Mouse (Mus musculus) layer of hippocampus, postnatal 10 days (tissue): ENCODE data around the gene Gm20388. TPM values are rescaled to one million over a fixed set of nuclear protein-coding genes. Genes with fewer than 3 reads are reported as not detected.
A peak's percentile ranks its signal among the peaks of the same experiment; 100 is the strongest.
"Not testable (repeated sequence)": the region's sequence is repeated elsewhere in the genome, so short reads cannot be mapped to it uniquely, and the experiment has no call there.

ENCODE experiments used
- DNase-seq, 2 experiments: peaks; one replicate each; pipeline ENCODE4 v3.0.0; 2021; ENCODE audit warnings: low spot score in 2 of 2
- total RNA-seq, 2 experiments: library from RNA; stranded (reverse); gene quantifications; 2 replicates each; pipeline ENCODE4 v1.2.3; 2021

Gene Gm20388
- total RNA-seq, 2 experiments from 2014 or later, result not detected

- peak in 1 of 2 experiments; percentile 45 for DNase-seq
Measured at GRCm38 (mm10) chr8:124020439-124021236, 4110.0 kb downstream of the Gm20388 start.

- DNase-seq, result peak; percentile 90 to 95
Measured at GRCm38 (mm10) chr8:124021237-124022227, 4110.9 kb downstream of the Gm20388 start, which contains the start of the genes Taf5l and Urb2. TSS of gene Taf5l (minus strand) at chr8:124021397. TSS of gene Urb2 (plus strand) at chr8:124021508.

DNA sequence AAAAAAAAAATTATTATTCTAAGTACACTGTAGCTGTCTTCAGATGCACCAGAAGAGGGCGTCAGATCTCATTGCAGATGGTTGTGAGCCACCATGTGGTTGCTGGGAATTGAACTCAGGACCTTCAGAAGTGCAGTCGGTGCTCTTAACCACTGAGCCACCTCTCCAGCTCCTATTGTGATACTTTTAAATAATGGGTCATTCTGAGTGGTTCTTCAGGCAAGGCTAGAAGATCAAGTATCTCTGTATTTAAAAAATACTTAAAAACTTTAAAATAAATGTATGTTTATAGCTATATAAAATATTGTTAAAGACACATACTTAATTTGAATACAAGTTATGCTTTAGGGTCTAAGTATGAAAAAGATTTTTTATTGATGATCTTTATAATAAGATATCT lies 4115.6 kb downstream of the Gm20388 start:
- not testable (repeated sequence) for DNase-seq

DNA sequence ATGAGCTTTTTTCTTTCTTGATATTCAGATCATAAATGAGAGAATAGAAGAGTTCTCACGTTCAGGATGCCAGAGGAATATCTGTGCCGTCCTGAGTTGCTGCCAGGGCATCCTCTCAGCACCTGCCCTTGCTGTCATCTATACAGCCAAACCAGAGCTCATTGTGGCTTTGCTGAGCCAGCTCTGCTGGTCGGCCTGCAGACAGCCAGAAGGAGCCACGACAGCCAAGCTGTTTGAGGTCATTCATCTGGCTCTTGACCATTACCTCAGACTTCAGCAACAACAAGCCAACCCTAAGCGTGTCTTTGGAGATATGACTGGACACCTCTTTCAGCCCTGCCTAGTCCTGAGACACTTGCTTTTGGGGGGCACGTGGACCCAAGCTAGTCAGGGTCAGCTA lies 4117.2 kb downstream of the Gm20388 start:
- no peak for DNase-seq

- no peak for DNase-seq
Measured at GRCm38 (mm10) chr8:124033400-124033799, 4122.8 kb downstream of the Gm20388 start.

DNA sequence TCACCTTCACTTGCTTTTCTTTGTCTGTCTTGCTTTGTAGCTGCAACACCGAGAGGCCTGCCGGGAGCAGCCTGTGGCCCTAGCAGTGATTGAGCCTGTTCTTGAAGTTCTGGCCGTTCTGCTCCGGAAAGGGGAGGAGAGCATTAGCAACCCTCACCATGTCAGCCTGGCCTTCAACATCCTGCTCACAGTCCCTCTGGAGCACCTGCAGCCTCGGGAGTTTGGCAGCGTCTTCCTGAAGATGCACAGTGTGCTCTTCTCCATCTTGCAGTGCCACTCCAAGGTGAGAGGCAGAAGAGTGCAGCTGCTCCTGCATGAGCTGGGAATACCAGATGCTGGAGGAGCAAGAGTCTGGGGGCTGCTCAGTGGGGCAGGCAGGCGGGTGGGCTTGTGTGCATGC lies 4127.5 kb downstream of the Gm20388 start:
- no peak for DNase-seq

GRCm38 (mm10) chr8:124039351-124039750 lies 4128.7 kb downstream of the Gm20388 start:
- DNase-seq, result no peak

DNA sequence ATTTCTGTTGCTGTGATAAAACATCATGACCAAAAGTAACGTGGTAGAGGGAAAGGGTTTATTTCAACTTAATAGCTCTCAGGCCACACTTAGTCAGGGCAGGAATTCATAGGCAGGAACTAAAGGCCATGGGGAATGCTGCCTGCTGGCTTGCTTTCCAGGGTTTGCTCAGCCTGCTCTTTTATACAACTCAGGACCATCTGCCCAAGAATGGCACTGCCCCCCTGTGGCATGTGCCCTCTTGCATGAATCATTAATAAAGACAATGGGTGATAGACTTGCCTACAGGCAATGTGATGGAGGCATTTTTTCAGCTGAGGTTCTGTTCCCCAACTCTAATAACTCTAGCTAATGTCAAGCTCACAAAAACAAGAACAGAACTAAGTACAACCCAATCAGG lies 4131.6 kb downstream of the Gm20388 start:
- no peak for DNase-seq

DNA sequence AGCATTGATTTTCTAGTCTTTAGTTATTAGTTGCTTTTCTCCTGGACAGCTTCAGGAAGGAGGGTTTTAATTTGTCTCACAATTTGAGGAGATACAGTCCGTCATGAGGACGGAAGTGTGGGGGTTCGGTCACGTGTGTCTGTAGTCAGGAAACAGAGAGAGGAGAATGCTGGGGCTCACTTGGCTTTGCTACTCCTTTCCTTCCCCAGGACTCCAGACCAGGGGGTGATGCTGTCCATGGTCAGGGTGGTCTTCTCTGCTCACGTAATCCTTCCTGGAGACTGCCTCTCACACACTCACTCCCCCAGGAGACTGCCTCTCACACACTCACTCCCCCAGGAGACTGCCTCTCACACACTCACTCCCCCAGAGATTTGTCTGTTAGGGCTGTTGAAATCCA lies 4133.8 kb downstream of the Gm20388 start:
- no peak for DNase-seq

DNA sequence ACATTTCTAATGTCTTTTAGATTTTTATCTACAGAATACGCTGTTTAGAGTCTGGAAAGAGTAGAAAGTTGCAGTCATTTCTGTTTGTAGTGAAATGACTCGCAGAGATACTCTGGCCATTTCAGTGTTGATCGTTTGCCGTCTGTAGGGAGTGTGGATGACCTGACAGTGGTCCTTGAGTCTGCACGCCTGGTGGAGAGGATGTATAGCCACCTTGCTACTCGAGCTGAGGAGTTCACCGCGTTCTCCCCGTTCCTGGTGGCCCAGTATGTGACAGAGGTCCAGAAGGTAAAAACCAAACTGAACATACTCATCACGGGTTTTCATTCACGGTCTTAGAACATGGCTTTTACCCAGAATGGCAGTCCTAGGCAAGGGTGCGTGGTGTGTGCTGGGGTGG lies 4134.3 kb downstream of the Gm20388 start:
- DNase-seq, result no peak

DNA sequence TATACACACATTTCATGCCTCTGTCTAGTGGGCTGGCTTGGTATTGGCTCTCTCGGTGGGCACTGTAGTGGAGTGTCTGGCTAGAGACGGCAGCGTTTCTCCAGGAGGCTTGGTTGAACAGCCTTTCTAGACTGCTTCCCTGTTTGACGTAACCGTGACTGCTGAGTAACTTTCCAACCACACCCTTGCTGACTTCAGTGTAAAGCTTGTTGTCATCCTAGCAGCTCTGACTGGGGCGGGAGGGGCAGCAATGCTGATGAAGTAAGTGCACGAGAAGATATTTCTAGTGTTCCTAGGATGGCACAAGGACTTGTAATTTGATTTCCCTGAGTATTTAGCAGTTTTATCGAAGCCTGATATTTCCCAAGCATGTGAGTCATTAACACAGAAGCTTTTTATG lies 4135.2 kb downstream of the Gm20388 start:
- no peak for DNase-seq

DNA sequence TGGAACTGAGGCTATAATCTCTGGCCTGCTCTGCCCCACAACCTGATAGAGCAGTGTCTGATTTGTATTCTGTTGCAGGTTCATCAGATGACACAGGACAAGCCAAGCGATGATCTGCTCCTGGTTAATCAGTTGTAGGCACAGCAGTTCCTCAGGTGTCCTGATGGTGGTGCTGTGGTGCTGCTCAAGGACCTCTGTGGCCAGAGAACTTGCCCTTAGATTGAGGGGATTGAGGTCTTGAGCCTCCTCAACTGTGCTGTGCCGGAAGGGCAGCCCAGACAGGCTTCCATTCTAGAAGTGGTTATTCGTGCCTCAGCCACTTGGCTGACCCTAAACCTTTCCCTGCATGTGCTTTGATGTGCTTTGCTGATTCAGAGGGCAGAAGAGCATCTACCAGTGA lies 4141.5 kb downstream of the Gm20388 start:
- peak; percentile 80 to 83 for DNase-seq

- DNase-seq, result no peak
Measured at GRCm38 (mm10) chr8:124052568-124052967, 4141.9 kb downstream of the Gm20388 start.

DNA sequence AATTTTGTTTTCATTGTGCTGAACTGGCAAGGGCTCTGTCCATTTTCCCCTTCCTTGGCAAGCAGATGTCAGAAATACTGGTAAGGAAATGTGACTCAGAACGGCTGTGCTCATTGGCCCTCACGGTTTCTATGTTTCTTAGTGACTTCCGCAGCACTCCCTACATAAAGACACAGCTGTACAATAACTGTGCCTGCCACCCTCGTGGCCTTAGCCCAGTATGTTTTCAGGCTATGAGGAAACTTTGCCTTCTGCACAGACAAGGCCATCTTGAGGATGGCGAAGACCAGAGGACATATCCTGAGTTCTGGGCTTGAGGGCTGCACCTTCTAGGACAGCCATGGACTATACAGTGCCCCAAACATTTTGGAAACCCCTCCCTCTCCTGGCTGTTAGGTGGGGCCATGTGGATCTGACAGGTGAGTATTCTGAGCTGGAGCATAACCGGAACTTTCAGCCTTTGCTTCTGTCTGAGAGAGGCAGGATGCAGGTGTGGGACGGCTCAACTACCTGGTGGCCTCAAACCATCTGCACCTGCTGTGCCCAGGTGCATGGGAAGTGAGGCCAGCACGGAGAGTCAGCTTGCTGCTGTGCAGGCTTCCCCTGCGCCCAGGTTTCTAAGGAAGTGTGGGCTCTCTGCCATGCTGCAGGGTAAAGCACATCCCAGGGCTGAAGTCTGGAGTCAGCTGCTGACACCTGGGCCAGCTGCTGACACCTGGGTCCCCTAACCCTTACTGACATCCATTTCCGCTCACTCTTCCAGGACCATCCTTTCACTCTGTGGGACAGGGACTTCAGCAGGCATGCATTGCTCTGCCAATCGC lies 4146.4 kb downstream of the Gm20388 start:
- DNase-seq, result no peak

DNA sequence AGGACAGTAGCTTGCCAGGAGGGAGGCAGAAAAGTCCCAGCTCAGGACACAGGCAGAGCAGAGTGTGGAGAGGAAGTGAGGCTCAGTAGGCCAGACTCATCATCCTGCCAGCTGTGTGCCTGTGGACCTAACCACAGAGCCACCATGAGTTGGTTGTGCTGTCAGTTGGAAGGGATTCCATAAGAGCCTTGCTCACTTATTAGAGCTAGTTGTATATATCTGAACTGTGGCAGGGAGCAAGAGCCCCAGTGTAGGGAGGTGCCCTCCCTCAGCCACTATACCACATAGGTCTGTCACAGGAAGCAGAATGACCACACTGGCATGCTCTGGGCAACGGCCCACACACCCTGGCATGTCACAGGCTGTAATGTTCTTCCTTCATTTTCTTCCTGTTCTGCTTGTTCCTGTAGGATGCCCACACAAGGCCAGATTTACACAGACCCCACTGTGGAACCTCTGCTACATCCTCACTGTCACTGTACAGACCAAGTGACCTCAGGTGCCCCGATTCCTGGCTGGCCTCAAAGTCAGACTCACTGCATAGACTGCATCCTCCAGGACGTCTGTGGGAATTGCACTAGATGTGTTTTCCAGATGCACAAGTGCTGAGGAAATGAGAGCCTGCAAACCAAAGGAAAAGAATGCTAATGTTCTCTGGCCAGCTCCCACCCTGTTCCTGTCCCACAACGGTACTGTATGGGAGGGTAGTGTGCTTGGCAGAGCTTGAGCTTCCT lies 4155.9 kb downstream of the Gm20388 start:
- DNase-seq, result no peak

GRCm38 (mm10) chr8:124067059-124067750 lies 4156.6 kb downstream of the Gm20388 start:
- DNase-seq, result no peak

DNA sequence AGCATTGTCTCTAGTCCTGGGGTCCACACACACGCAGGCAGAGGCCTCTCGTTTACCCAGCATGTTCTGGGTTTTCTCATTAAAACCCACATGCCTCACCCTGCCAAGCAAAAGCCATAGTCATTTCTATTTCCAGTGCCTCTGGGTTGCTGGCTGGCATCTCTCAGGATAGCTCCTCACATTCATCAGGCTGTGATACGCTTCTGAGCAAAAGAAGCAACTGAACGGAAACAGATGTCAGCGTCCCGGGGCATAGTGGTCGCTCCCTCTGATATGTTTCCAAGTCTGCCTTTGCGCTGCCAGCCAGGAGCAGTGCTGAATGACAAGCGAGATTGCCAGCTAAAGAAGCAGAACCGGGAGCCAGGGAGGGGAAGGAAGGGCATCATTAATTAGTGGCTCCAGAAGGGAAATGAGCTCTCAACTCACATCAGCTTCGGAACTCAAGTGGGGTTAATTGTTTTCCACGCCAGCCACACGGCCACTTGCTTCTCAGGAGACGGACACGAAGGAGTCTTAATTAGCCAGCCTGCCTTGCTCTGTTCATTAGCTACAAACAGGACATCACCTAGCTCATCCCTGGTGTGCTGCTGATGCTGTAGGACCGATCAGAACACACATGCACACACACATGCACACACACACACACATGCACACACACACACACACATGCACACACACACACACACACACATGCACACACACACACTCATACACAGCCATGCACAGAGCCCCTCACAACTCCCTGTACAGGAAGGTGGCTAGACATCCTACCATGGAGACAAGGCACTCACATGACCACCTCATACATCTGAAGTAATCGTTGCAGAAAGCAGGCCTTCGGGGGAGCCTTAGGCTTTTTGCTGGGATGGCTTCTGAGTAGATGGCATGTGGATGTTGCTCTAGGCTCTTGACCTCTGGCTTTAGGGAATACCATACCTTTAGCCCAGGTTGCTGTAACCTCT lies 4160.0 kb downstream of the Gm20388 start:
- peak; percentile 47 to 59 for DNase-seq

GRCm38 (mm10) chr8:124075977-124076376 lies 4165.3 kb downstream of the Gm20388 start:
- DNase-seq, result no peak
